Mouse (Mus musculus): ENCODE measurements around the gene Pck1. TPM values are rescaled to one million over a fixed set of nuclear protein-coding genes. Genes with fewer than 3 reads are reported as not detected.

The Pck1 gene
- polyA plus RNA-seq, 1 experiment from 2014 or later, result 0.54 TPM

DNA sequence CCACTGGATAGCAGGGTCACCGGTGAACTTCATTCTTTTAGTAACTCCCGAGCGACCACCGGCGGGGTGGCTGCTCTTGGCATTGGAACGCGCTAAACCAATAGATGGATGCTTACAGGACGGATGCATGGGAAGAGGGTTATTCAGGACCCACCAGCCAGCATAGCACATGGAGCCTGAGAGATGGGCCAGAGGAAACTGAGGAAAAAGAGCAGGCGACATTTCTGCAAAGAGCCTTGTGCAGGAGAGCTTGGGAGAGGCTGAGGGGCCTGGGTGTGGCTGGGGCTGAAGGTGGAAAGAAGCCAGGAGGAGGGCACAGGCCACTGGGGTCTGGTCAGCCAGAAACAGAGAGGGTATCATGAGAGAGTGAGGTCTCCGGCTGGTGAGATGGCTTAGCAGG, 30.5 kb downstream of the Pck1 start:
- H3K36me3 ChIP-seq (replicated peaks), result no peaks in the 10 kb centered on the region
- no peak overlapping the region for H3K9ac ChIP-seq
- no peak overlapping the region for H3K27ac ChIP-seq (replicated peaks)
- no peak overlapping the region for H3K4me3 ChIP-seq (replicated peaks)
- H3K4me1 ChIP-seq (replicated peaks), result peaks cover 7% of the 10 kb centered on the region; the same call in 1 of the 2 replicates
- peaks cover 30% of the 10 kb centered on the region for H3K27me3 ChIP-seq
- ATAC-seq (ENCODE audit: insufficient read depth), result no peak
- no peak overlapping the region for H3K4me2 ChIP-seq
- WGBS (ENCODE audit: insufficient replicate concordance), result 69% methylated on average over 10 of the region's 10 CpGs
- H3K9me3 ChIP-seq (replicated peaks), result no peaks in the 10 kb centered on the region

DNA sequence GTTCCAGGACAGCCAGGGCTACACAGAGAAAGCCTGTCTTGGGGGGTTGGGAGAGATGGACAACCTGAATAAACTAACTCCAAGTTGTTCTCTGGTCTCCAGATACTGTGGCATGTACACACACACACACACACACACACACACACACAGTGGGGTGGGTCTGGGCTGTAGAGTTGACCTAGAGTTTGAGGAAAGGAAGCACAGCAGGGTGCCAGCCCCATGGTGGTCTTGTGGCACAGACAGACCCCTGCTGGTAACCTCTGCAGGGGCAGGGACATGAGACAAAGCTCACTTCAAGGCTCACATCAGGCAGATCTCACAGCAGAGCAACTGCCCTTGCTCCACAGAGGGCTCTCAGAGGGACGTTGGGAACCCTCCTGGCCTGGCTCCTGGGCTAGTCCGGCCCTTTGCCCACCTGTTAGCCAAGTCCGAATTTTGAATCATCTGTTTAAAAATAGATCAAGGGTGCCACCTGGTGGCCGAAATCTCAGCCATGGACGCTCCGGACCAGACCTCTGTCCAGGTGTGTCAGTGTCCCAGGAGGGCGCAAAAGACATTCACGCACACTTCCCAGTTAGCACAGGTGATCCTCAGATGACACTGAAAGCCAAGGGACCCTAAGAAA, 31.1 kb downstream of the Pck1 start:
- H3K4me1 ChIP-seq (replicated peaks), result peaks cover 7% of the 10 kb centered on the region; the same call in 1 of the 2 replicates
- no peaks in the 10 kb centered on the region for H3K36me3 ChIP-seq (replicated peaks)
- peaks cover 34% of the 10 kb centered on the region for H3K27me3 ChIP-seq
- H3K4me3 ChIP-seq (replicated peaks), result no peak overlapping the region
- H3K9ac ChIP-seq, result no peak overlapping the region
- H3K27ac ChIP-seq (replicated peaks), result no peak overlapping the region
- H3K9me3 ChIP-seq (replicated peaks), result no peaks in the 10 kb centered on the region
- 11% methylated on average over 8 of the region's 8 CpGs for WGBS (ENCODE audit: insufficient replicate concordance)
- ATAC-seq (ENCODE audit: insufficient read depth), result no peak
- H3K4me2 ChIP-seq, result no peak overlapping the region

DNA sequence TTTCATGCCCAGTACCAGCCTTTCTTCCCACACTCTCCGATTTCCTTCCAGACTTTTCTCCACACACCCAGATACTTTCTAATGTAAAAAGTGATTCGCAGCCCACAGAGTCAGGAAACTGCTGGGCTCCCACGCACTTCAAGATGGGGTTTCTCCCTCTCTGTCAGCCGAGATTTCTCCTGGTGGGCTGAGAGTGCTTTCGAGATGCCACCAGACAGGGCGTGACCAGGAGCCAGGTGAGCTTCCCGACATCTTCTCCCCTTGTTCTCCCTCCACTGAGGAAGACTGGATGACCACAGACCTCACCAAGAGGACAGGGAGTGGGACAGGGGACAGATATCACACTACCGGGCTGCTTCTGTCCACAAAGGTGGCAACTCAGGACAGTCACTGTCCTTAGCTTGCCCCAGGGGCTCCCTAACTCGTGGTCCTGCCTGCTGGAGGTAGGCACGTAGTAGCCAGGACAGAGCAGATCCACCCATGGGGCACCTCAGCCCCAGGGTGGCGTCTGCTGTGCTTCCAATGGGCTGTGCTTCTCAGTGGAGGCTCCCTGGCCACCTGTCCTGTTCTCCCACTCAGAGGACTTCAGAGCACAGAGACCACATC, 31.7 kb downstream of the Pck1 start:
- WGBS (ENCODE audit: insufficient replicate concordance), result 37% methylated on average over 11 of the region's 11 CpGs
- Histone ChIP-seq H3K27me3 (peaks cover 34% of the 10 kb centered on the region), H3K4me1 (replicated peaks) (peaks cover 7% of the 10 kb centered on the region; the same call in 1 of the 2 replicates), H3K4me2 (no peak overlapping the region), H3K9ac (no peak overlapping the region), H3K36me3 (replicated peaks) (no peaks in the 10 kb centered on the region), H3K4me3 (replicated peaks) (no peak overlapping the region), H3K27ac (replicated peaks) (no peak overlapping the region), H3K9me3 (replicated peaks) (no peaks in the 10 kb centered on the region)
- ATAC-seq (ENCODE audit: insufficient read depth), result no peak

DNA sequence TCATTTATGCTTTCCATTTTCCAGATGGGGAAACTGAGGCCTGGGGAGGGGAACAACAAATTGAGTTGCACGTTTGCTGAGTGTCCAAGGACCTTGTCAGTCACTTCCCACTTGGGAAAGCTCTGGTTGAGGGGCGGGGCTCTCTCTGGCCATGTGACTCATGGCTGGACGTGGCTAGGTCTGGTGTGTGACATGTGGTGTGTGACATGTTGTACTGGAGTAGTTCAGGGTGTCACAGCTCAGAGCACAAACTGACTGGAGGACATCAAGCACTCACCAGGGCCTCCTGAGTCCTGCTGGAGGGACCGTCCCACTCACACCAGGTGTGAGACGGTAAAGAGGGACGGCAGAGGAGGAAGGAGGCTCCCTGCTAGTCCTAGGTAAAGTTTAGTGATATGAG, 32.4 kb downstream of the Pck1 start:
- no peak overlapping the region for H3K9ac ChIP-seq
- 45% methylated on average over 6 of the region's 6 CpGs for WGBS (ENCODE audit: insufficient replicate concordance)
- no peaks in the 10 kb centered on the region for H3K36me3 ChIP-seq (replicated peaks)
- ATAC-seq (ENCODE audit: insufficient read depth), result no peak
- no peaks in the 10 kb centered on the region for H3K9me3 ChIP-seq (replicated peaks)
- peaks cover 29% of the 10 kb centered on the region for H3K27me3 ChIP-seq
- no peak overlapping the region for H3K27ac ChIP-seq (replicated peaks)
- H3K4me3 ChIP-seq (replicated peaks), result no peak overlapping the region
- H3K4me2 ChIP-seq, result no peak overlapping the region
- peaks cover 7% of the 10 kb centered on the region; the same call in 1 of the 2 replicates for H3K4me1 ChIP-seq (replicated peaks)

DNA sequence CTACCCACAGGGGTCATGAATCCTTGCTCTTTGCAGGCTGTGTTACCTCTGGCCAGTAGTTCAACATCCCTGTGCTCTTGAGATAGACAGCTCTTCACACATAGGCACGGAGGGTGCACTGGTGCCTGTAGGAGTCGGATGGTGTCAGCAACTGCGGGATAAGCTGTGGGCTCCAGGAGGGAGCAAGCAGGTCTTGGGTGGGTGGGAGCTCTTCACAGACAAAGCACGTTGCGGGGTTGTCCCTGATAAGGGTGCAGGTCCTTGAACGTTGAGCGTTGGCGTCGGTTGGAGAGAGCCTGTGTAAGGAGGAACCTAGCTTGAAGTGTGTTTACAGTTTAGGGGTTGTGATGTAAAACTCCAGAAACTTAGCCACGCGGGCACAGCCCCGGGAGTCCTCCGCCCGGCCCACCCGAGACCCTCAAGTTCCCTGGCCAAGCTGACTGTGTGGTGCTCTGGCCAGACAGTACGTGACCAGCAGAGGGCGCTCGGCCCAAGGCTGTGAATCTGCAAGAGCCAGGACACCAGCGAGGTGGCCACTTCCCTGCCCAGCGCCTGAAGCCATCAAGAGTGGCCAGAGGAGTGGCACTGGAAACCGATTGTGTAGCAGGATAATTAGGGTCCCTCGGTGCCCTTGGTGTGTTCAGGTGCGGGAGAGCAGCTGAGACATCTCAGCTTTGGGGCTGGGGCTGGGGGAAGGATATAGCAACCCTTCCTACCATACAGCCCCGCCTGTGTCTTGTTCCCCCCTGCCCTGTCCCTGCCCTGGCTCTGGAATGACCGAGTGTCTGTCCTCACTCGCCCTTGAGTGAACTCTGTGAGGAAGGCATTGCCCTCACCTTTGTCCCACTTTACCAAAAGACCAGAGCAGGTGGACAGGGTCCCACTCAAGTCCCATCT, 33.4 kb downstream of the Pck1 start:
- no peaks in the 10 kb centered on the region for H3K9me3 ChIP-seq (replicated peaks)
- H3K9ac ChIP-seq, result no peak overlapping the region
- no peak for ATAC-seq (ENCODE audit: insufficient read depth)
- H3K27me3 ChIP-seq, result peaks cover 26% of the 10 kb centered on the region
- H3K27ac ChIP-seq (replicated peaks), result no peak overlapping the region
- no peaks in the 10 kb centered on the region for H3K36me3 ChIP-seq (replicated peaks)
- no peak overlapping the region for H3K4me2 ChIP-seq
- H3K4me3 ChIP-seq (replicated peaks), result no peak overlapping the region
- H3K4me1 ChIP-seq (replicated peaks), result peaks cover 7% of the 10 kb centered on the region; the same call in 1 of the 2 replicates
- 18% methylated on average over 26 of the region's 26 CpGs for WGBS (ENCODE audit: insufficient replicate concordance)

DNA sequence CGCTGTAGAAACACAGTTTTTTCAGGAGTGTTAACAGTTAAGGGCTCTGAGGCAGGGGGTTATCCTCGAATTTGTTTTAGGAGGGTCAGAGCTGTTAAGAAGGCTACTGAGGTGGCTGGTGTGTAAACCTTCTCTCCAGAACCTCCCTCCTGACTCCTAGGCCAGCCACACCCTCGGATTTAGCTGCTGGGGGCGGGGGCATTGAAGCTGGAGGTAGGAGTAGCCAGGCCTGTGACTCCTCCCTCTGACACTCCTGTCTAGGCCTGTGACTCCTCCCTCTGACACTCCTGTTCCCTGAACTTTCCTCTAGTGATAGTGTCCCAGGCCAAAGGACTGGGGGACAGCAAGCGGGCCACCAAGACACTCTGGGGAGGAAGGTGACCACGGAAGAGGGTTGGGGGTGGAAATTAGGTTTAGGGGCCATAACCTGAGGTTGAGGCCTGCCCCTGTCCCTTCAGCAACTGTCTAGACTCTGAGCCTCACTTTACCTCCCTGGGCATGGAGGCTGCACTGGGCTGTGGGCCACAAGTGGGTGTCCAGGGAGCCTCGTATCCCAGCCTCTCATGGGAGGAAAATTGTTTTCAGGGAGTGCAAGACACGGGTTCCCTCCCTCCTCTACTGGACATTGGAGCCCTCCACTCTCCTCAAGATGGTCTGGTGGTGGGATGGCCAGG, 34.5 kb downstream of the Pck1 start:
- ATAC-seq (ENCODE audit: insufficient read depth), result no peak
- Histone ChIP-seq H3K9ac (no peak overlapping the region), H3K27ac (replicated peaks) (no peak overlapping the region), H3K9me3 (replicated peaks) (no peaks in the 10 kb centered on the region), H3K36me3 (replicated peaks) (no peaks in the 10 kb centered on the region), H3K27me3 (peaks cover 20% of the 10 kb centered on the region), H3K4me1 (replicated peaks) (peaks cover 7% of the 10 kb centered on the region; the same call in 1 of the 2 replicates), H3K4me3 (replicated peaks) (no peak overlapping the region), H3K4me2 (no peak overlapping the region)
- WGBS (ENCODE audit: insufficient replicate concordance), result 25% methylated on average over 8 of the region's 8 CpGs

DNA sequence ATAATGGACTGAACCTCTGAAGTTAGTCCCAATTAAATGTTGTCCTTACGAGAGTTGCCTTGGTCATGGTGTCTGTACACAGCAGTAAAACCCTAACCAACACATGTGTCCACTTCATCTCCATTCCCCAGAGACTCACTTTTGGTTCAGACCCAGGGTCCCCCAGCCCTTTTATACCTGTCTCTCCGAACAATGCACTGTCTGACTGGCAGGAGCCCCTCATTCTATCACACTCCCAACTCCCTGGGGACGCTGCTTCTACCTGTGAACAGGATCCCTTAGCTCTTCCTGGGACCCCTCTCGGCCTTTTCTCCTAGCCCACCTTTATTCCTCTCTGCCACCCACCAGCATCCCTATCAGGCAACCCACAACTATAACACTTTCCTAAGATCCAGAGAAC, 41.9 kb downstream of the Pck1 start:
- Histone ChIP-seq H3K9ac (no peak overlapping the region), H3K4me1 (replicated peaks) (no peaks in the 10 kb centered on the region), H3K27me3 (no peaks in the 10 kb centered on the region), H3K9me3 (replicated peaks) (no peaks in the 10 kb centered on the region), H3K27ac (replicated peaks) (no peak overlapping the region), H3K4me2 (no peak overlapping the region), H3K36me3 (replicated peaks) (no peaks in the 10 kb centered on the region), H3K4me3 (replicated peaks) (no peak overlapping the region)
- no peak for ATAC-seq (ENCODE audit: insufficient read depth)
- 57% methylated on average over 4 of the region's 4 CpGs for WGBS (ENCODE audit: insufficient replicate concordance)

DNA sequence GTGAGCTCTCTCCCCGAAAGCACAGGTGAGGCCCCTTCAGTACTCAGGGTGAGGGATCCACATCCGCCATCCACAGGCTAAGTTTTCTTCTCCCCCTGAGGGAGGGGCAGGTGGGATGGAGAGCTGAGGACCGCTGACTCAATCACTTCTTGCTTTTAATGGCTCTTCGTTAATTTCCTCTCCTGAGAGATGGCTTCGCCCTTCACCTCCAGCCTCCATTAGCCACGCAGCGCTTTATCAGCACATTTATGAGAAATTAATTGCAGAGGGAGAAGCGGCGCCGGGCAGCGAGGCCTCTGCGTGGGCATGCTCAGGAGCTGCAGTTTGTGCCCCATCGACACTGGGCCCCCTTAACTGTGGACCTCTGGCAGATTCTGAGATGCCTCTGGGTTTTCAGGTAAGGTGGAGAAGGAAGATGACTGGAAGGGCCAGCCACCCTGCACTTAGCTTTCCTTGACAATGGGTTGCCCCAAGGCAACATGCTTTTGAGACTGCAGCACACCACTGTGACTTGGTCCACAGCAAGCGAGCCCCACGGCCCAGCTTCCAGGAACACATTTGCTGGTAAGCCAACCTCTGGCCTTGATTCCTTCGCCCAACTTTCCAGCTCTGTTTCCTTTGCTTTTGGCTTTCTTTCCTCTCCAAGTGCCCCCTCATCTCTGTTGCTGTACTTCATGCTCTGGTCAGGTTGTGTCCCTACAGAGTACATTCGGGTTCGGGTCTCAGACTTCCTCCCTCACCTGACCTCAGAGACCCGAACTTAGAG, 50.3 kb downstream of the Pck1 start:
- 72% methylated on average over 19 of the region's 19 CpGs for WGBS (ENCODE audit: insufficient replicate concordance)
- Histone ChIP-seq H3K4me3 (replicated peaks) (no peak overlapping the region), H3K27ac (replicated peaks) (no peak overlapping the region), H3K9ac (no peak overlapping the region), H3K27me3 (no peaks in the 10 kb centered on the region), H3K4me2 (no peak overlapping the region), H3K4me1 (replicated peaks) (no peaks in the 10 kb centered on the region), H3K9me3 (replicated peaks) (no peaks in the 10 kb centered on the region), H3K36me3 (replicated peaks) (no peaks in the 10 kb centered on the region)
- no peak for ATAC-seq (ENCODE audit: insufficient read depth)

DNA sequence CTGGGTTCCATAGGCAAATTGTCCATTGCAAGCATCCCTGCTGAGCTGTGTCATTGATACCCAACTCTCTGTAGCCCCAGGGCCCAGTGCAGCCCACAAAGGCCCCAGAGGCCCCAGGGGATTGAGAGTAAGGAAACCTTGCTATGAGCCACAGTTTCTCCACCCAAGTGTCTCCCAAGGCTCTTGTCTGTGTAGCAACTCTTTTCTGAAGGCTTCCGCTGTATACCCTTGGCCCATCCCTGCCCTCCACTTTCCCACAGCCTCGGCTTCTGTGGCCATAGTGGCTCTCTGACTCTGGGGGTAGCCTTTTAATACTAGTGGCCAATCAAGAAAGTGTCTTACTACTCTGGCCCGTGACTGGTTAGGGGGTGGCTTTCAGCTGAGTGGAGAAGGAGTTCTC, 50.9 kb downstream of the Pck1 start:
- H3K4me3 ChIP-seq (replicated peaks), result no peak overlapping the region
- no peaks in the 10 kb centered on the region for H3K4me1 ChIP-seq (replicated peaks)
- ATAC-seq (ENCODE audit: insufficient read depth), result no peak
- H3K9ac ChIP-seq, result no peak overlapping the region
- WGBS (ENCODE audit: insufficient replicate concordance), result 54% methylated on average over 3 of the region's 3 CpGs
- H3K4me2 ChIP-seq, result no peak overlapping the region
- H3K27me3 ChIP-seq, result no peaks in the 10 kb centered on the region
- no peaks in the 10 kb centered on the region for H3K36me3 ChIP-seq (replicated peaks)
- H3K27ac ChIP-seq (replicated peaks), result no peak overlapping the region
- no peaks in the 10 kb centered on the region for H3K9me3 ChIP-seq (replicated peaks)

DNA sequence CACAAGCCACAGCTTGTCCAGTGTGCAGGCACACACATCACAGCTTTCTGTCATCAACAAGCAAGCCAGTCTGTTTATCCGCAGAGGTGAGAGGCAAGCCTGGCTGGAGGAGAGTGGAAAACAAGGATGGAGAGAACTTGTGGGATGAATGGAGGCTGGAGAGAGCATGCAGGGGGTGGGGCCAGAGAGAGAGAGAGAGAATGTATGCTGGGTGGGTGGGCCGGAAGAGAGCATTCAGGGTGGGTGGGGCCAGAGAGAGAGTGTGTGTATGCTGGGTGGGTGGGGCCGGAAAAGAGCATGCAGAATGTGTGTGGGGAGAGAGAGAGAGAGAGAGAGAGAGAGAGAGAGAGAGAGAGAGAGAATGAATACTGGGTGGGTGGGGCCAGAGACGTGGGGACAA, 51.8 kb downstream of the Pck1 start:
- H3K4me2 ChIP-seq, result no peak overlapping the region
- H3K27ac ChIP-seq (replicated peaks), result no peak overlapping the region
- ATAC-seq (ENCODE audit: insufficient read depth), result no peak
- H3K36me3 ChIP-seq (replicated peaks), result no peaks in the 10 kb centered on the region
- no peaks in the 10 kb centered on the region for H3K4me1 ChIP-seq (replicated peaks)
- no peak overlapping the region for H3K9ac ChIP-seq
- H3K4me3 ChIP-seq (replicated peaks), result no peak overlapping the region
- H3K27me3 ChIP-seq, result no peaks in the 10 kb centered on the region
- no peaks in the 10 kb centered on the region for H3K9me3 ChIP-seq (replicated peaks)
- 65% methylated on average over 4 of the region's 4 CpGs for WGBS (ENCODE audit: insufficient replicate concordance)

All from liver, embryonic 15.5 days (tissue).